ENCODE assay signal across 8 mouse cellular contexts in the genomic region with DNA sequence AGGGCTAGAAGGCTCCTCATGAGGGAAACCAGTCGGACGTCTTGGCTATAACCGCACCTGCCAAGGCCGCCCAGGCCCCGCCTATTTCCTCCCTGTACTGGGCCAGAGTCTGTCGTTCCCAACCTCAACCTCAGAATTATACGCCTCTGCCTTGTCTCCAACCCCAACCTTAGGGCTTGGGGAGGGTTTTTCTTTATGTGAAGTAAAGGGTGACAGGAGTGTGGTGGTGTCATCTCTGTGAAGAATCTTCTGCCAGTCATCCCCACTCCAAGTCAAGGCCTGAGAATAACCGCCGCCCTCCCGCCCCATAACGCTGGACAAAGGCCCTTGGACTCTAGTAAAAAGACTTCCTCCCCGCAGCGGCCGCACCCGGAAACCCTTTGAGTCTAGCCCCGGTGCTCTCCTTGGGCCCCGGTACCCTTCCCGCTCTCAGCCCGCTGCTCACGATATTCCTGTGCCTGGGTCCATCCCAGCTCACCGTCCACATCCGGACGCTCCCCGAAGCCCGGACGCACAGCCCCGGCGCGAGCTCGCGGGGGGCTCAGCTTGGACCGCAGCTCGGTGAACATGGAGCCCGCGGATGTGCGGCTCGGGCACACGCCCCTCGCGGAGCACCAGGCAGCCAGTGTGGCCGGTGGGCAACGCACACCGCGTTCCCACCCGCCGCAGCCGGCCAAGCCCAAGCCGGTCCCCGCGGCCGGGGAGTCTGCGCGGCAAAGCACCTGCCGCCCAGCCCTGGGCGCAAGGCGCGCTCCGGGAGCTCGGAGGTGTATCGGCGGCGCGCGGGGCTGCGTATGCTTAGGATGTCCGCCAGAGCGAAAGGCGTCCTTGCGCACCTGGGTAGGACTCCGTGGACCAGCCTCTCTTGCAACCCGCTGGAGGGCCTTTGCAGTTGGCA. TPM values are rescaled to one million over a fixed set of nuclear protein-coding genes. Genes with fewer than 3 reads are reported as not detected.
A peak's percentile ranks its signal among the peaks of the same experiment; 100 is the strongest.
DNase-seq lines count a peak whose midpoint lies in the region; ATAC-seq and TF ChIP-seq lines count a peak whose summit lies in the region.

TSS of gene Samd10 (minus strand) at position 759 of the 898 bp plus-strand sequence.

- DNase-seq in heart, adult 11 months = peak; percentile 97
- DNase-seq in heart, adult 8-10 months (ENCODE audit: low spot score) = no peak
- peak; percentile 85 for DNase-seq in cerebellum, adult 11-12 months
- DNase-seq in frontal cortex, adult 2 months (ENCODE audit: extremely low spot score in 1 of 2, low spot score in 1 of 2) = peak in 1 of 2 experiments; percentile 65
- DNase-seq in limb, embryonic 10.5 days (ENCODE audit: low spot score) = peak; percentile 77
- DNase-seq in mesoderm, embryonic 11.5 days (ENCODE audit: low read depth, low spot score) = peak; percentile 56
- peak; percentile 54 to 57 for DNase-seq in spleen, postnatal 36 days (ENCODE audit: low spot score in 2 of 2)

- peak within 1 kb of the TSS; percentile 97 for H3K27ac ChIP-seq in intestine, postnatal 0 days (ENCODE audit: low read depth, low read length)
- peak within 1 kb of the TSS; percentile 82 for H3K27ac ChIP-seq in limb, embryonic 10.5 days

- peaks cover 5% of the 10 kb centered on the region; the same call in 1 of the 2 replicates for H3K4me1 ChIP-seq in intestine, postnatal 0 days (replicated peaks; ENCODE audit: control insufficient read depth, insufficient read depth, low read length)
- H3K4me1 ChIP-seq in limb, embryonic 10.5 days = peaks cover 29% of the 10 kb centered on the region

- H3K36me3 ChIP-seq in intestine, postnatal 0 days (ENCODE audit: control insufficient read depth, insufficient read depth) = no peaks in the 10 kb centered on the region
- no peaks in the 10 kb centered on the region for H3K36me3 ChIP-seq in limb, embryonic 10.5 days

- peak within 1 kb of the TSS; percentile 87 for H3K4me2 ChIP-seq in intestine, postnatal 0 days (replicated peaks; ENCODE audit: low read depth)

- H3K4me3 ChIP-seq in intestine, postnatal 0 days (ENCODE audit: low read depth, low read length) = peak within 1 kb of the TSS; percentile 78
- H3K4me3 ChIP-seq in limb, embryonic 10.5 days = peak within 1 kb of the TSS; percentile 96

- H3K27me3 ChIP-seq in intestine, postnatal 0 days (replicated peaks; ENCODE audit: control insufficient read depth, insufficient read depth, low read length) = no peaks in the 10 kb centered on the region
- peaks cover 42% of the 10 kb centered on the region for H3K27me3 ChIP-seq in limb, embryonic 10.5 days (ENCODE audit: low read depth, poor library complexity, severe bottlenecking)

- H3K9ac ChIP-seq in intestine, postnatal 0 days (ENCODE audit: low read depth, low read length) = peak within 1 kb of the TSS; percentile 79

- ATAC-seq in intestine, postnatal 0 days = peak; percentile 61

- TF ChIP-seq CTCF in intestine, postnatal 0 days (IDR thresholded peaks at IDR 0.05; ENCODE audit: low read depth) = peak; percentile 38

- no peaks in the 10 kb centered on the region for H3K9me3 ChIP-seq in intestine, postnatal 0 days (ENCODE audit: control insufficient read depth)
- no peaks in the 10 kb centered on the region for H3K9me3 ChIP-seq in limb, embryonic 10.5 days (replicated peaks)

- 1% methylated on average over 71 of the region's 71 CpGs for WGBS in intestine, postnatal 0 days
- WGBS in limb, embryonic 10.5 days = 3% methylated on average over 71 of the region's 71 CpGs

RNA-seq across cellular contexts. Expression of gene Samd10, which starts in this region (rescaled TPM):
- 1 to 10 TPM; 1.2 to 1.6 (median 1.5) TPM for total RNA-seq in heart, adult 8-10 months (2022)
- 30.1 and 30.6 TPM in 2 replicates for polyA plus RNA-seq in frontal cortex, adult 2 months (2012; rRNA removed)
- polyA plus RNA-seq in intestine, postnatal 0 days (2015; fragmentation: Nextera tagmentation; extraction: Ambion mirVana) = 18.5 and 18.8 TPM in 2 replicates
- polyA plus RNA-seq in limb, embryonic 10.5 days (2016; fragmentation: Nextera tagmentation; extraction: Ambion mirVana) = 12.0 and 17.2 TPM in 2 replicates
